Mouse (Mus musculus) lung, postnatal 0 days (tissue): ENCODE measurements at regions not wholly inside any gene's neighbourhood (a gene's known extent, or its start where the extent isn't known, plus 50 kb on each side); places are given as distances from the start of the nearest gene placed in this dataset.

Experiments used
- CTCF ChIP-seq: IDR thresholded peaks from 2 replicates; pipeline ENCODE4 v1.5.1; 2016; ENCODE audit warnings: antibody characterized with exemption, mild to moderate bottlenecking
- EP300 ChIP-seq: IDR thresholded peaks from 2 replicates; pipeline ENCODE4 v1.6.1; 2016; ENCODE audit warnings: antibody characterized with exemption, mild to moderate bottlenecking, control low read depth

DNA sequence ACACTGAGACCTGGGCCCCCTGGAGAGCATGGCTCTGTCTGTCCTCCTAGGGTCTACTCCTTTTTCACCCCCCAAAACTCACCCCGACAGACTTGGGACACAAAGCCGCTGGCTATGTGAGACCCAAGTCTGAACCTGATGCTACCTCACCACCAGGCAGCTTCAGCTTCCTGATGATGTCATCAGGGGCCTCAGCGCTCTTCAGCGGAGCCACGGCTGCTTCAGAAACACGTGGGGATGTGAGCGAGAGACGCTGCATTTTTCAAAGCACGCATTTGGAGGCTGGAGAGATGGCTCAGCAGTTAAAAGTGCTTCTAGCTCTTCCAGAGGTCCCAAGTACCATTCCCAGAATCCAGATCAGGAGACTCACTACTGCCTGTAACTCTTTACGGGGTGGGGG lies 72.3 kb upstream of the Ptpn1 start:
- no peak for TF ChIP-seq CTCF
- no peak for TF ChIP-seq EP300
